In genomic region chr11:85105836-85106235, GRCm38 (mm10) we compare ENCODE assay signal across 19 mouse cellular contexts. TPM values are rescaled to one million over a fixed set of nuclear protein-coding genes. Genes with fewer than 3 reads are reported as not detected.
DNase-seq lines count a peak whose midpoint lies in the region; ATAC-seq and TF ChIP-seq lines count a peak whose summit lies in the region.
"Had no signal": no experiment of that assay in that cellular context is flagged by ENCODE, and none has a peak within 500 bp of the region (broad histone marks: within the 10 kb centered on the region; RNA-seq: fewer than 3 reads in every experiment).

No protein-coding gene starts in this region.

- H3K9me3 ChIP-seq in liver, embryonic 14.5 days (ENCODE audit: control insufficient read depth, low read length), result no peaks in the 10 kb centered on the region
- no peaks in the 10 kb centered on the region for H3K9me3 ChIP-seq in lung, postnatal 0 days (ENCODE audit: low read length)
- H3K9me3 ChIP-seq: embryonic facial prominence, embryonic 10.5 days; forebrain, embryonic 15.5 days; heart, embryonic 12.5 days; hindbrain, embryonic 10.5 days had no signal

- no peak for TF ChIP-seq CTCF in liver, embryonic 14.5 days (IDR thresholded peaks at IDR 0.05; ENCODE audit: low read depth)
- no peak for TF ChIP-seq CTCF in lung, postnatal 0 days (IDR thresholded peaks at IDR 0.05)

- peak overlapping the region; percentile 97 for H3K27ac ChIP-seq in liver, embryonic 14.5 days
- H3K27ac ChIP-seq in lung, postnatal 0 days (ENCODE audit: low read length), result no peak overlapping the region
- H3K27ac ChIP-seq: embryonic facial prominence, embryonic 10.5 days; forebrain, embryonic 15.5 days; heart, adult 2 months; hindbrain, embryonic 10.5 days; hindbrain, embryonic 14.5 days had no signal

- ATAC-seq in common myeloid progenitor, adult 5-6 weeks (replicated peaks; ENCODE audit: low read depth, poor library complexity, severe bottlenecking), result peak; percentile 36; the same call in 1 of the 2 replicates
- ATAC-seq in liver, embryonic 14.5 days (ENCODE audit: insufficient read depth), result peak; percentile 52
- ATAC-seq in megakaryocyte progenitor cell, adult 5-6 weeks (replicated peaks; ENCODE audit: poor library complexity), result peak; percentile 31
- ATAC-seq in lung, postnatal 0 days, result no peak
- ATAC-seq: forebrain, embryonic 15.5 days had no signal

- peak overlapping the region; percentile 62 for H3K4me2 ChIP-seq in liver, embryonic 14.5 days (ENCODE audit: low read depth)
- H3K4me2 ChIP-seq in lung, postnatal 0 days (replicated peaks; ENCODE audit: low read depth, low read length), result no peak overlapping the region
- H3K4me2 ChIP-seq: forebrain, embryonic 15.5 days; heart, embryonic 12.5 days; hindbrain, embryonic 14.5 days had no signal

- WGBS in liver, embryonic 14.5 days (ENCODE audit: insufficient replicate concordance), result 29% methylated on average over 2 of the region's 2 CpGs
- 89% methylated on average over 2 of the region's 2 CpGs for WGBS in lung, postnatal 0 days

- DNase-seq in liver, result peak; percentile 42
- DNase-seq in liver, embryonic 14.5 days (ENCODE audit: low read depth in 3 of 3, low spot score in 3 of 3), result peak in 2 of 3 experiments; percentile 50 to 64
- DNase-seq in heart, adult 18-20 months, result no peak
- no peak for DNase-seq in gastrocnemius, postnatal 10 days
- DNase-seq in lung, postnatal 0 days (ENCODE audit: low spot score), result no peak
- no peak for DNase-seq in heart, adult 9 months (ENCODE audit: low spot score in 2 of 2)
- DNase-seq: adrenal gland, adult 8-10 months; adrenal gland, postnatal 36 days; cerebellum, adult 11 months; cerebellum, adult 8-10 months; cerebellum, postnatal 14 days; heart, adult 2 months had no signal

- H3K9ac ChIP-seq in liver, embryonic 14.5 days (replicated peaks), result peak overlapping the region; percentile 67
- no peak overlapping the region for H3K9ac ChIP-seq in lung, postnatal 0 days (replicated peaks; ENCODE audit: low read depth)
- H3K9ac ChIP-seq: forebrain, embryonic 15.5 days; heart, embryonic 12.5 days; hindbrain, embryonic 14.5 days had no signal

- TF ChIP-seq EP300 in liver, embryonic 14.5 days (IDR thresholded peaks at IDR 0.05; ENCODE audit: low read depth), result peak; percentile 55
- TF ChIP-seq EP300 in lung, postnatal 0 days (IDR thresholded peaks at IDR 0.05), result no peak

- H3K4me3 ChIP-seq in liver, embryonic 14.5 days (ENCODE audit: insufficient read depth in 1 of 2, low read depth in 2 of 2, low read length in 2 of 2), result no peak overlapping the region
- no peak overlapping the region for H3K4me3 ChIP-seq in lung, postnatal 0 days (ENCODE audit: low read depth, low read length)
- H3K4me3 ChIP-seq: embryonic facial prominence, embryonic 10.5 days; forebrain, embryonic 15.5 days; heart, adult 2 months; heart, embryonic 12.5 days; hindbrain, embryonic 10.5 days had no signal

- peaks cover 54 to 65% of the 10 kb centered on the region in 2 experiments for H3K4me1 ChIP-seq in liver, embryonic 14.5 days (replicated peaks; ENCODE audit: control insufficient read depth in 2 of 2, insufficient read depth in 2 of 2, low read length in 1 of 2)
- no peaks in the 10 kb centered on the region for H3K4me1 ChIP-seq in lung, postnatal 0 days (ENCODE audit: insufficient read depth, low read depth, low read length)
- H3K4me1 ChIP-seq: embryonic facial prominence, embryonic 10.5 days; forebrain, embryonic 15.5 days; hindbrain, embryonic 10.5 days had no signal

- H3K36me3 ChIP-seq in liver, embryonic 14.5 days (replicated peaks; ENCODE audit: control insufficient read depth, insufficient read depth, low read depth), result peaks cover 15% of the 10 kb centered on the region
- no peaks in the 10 kb centered on the region for H3K36me3 ChIP-seq in lung, postnatal 0 days (ENCODE audit: insufficient read depth, low read length)

- H3K27me3 ChIP-seq in liver, embryonic 14.5 days (ENCODE audit: control insufficient read depth, insufficient read depth, low read length), result no peaks in the 10 kb centered on the region
- no peaks in the 10 kb centered on the region for H3K27me3 ChIP-seq in lung, postnatal 0 days (replicated peaks; ENCODE audit: insufficient read depth, low read length)
- H3K27me3 ChIP-seq: forebrain, embryonic 15.5 days; heart, embryonic 12.5 days had no signal

RNA-seq across cellular contexts. Expression of gene Usp32, which starts 34.1 kb away (rescaled TPM):
- 14.9 and 26.1 TPM in 2 replicates for total RNA-seq in common myeloid progenitor, adult 5-6 weeks (2017)
- 15.0 and 25.6 TPM in 2 replicates for polyA plus RNA-seq in liver, embryonic 14.5 days (2012; rRNA removed)
- 14.4 and 17.7 TPM in 2 replicates for polyA plus RNA-seq in liver, embryonic 14.5 days (2014; fragmentation: Nextera tagmentation; extraction: Ambion mirVana)
- total RNA-seq in megakaryocyte progenitor cell, adult 5-6 weeks (2015), result 12.6 and 14.6 TPM in 2 replicates
- 11.1 and 23.8 TPM in 2 replicates for total RNA-seq in megakaryocyte progenitor cell, adult 5-6 weeks (2017)
- 10 to 100 TPM; 20.9 to 24.1 TPM for total RNA-seq in heart, adult 18-20 months (2021)
- 10 to 100 TPM; 10.4 to 12.3 TPM for total RNA-seq in gastrocnemius, postnatal 10 days (2021)
- 4.1 and 4.5 TPM in 2 replicates for polyA plus RNA-seq in lung, postnatal 0 days (2015; fragmentation: Nextera tagmentation; extraction: Ambion mirVana)

Comparison
In these comparisons a context has a peak if more than half of its experiments do, and no peak if none do; other contexts are left out.
1. DNase-seq: peak in liver (single experiment) and liver, embryonic 14.5 days (2 of 3); none in heart, adult 18-20 months (0 of 2), gastrocnemius, postnatal 10 days (single experiment), lung, postnatal 0 days (single experiment) and heart, adult 9 months (0 of 2).